Mouse (Mus musculus): ENCODE measurements at regions not wholly inside any gene's neighbourhood (a gene's known extent, or its start where the extent isn't known, plus 50 kb on each side); places are given as distances from the start of the nearest gene placed in this dataset.

DNA sequence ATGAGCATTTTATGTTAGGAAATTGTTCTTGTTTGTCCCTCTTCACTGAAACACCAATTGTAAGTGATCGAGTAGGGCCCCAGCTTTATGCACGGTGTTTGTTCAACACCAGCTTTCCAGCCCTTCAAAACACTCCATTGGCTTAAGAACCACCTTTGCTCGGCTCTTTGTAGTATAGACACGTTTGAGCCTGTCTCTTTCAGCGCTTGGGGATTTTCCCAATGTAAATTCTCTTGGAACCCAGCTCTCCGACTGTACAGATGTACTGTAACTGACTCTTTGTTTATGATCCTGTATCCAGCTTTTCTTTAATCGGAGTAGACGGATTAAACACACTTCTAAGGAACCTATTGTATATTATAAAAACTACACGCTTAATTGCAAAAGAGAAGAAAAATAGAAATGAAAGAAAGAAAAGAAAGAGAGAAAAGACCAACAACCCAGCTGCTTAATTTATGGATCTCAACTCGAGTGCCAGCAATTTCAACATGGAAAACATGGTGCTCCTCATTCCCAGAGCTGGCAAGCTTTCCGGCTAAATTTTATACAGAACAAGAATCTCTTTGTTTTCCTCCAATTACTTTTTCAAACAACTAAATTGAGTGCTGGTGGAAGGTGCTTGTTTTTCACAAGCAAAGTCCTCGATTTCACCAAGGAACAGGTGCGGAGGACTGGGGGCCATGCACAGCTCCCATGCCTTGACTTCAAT is 430.4 kb downstream of the Adgrl2 start:
- TF ChIP-seq CTCF (IDR thresholded peaks at IDR 0.05; ENCODE audit: borderline replicate concordance, insufficient read depth, low read length) (no peak), POLR2A (IDR thresholded peaks at IDR 0.05; ENCODE audit: low read depth, low read length) (no peak)

Measured in embryonic fibroblast, embryonic 13.5 days (primary cell).